12 mouse cellular contexts compared by ENCODE assay signal in genomic region chrX:157306796-157307405, GRCm38 (mm10).
DNase-seq lines count a peak whose midpoint lies in the region; ATAC-seq lines count a peak whose summit lies in the region.
"Had no signal": no experiment of that assay in that cellular context is flagged by ENCODE, and none has a peak within 500 bp of the region (broad histone marks: within the 10 kb centered on the region; RNA-seq: fewer than 3 reads in every experiment).

No protein-coding gene starts in this region.

- H3K4me1 ChIP-seq in forebrain, embryonic 16.5 days (replicated peaks; ENCODE audit: control insufficient read depth, insufficient read depth, low read length): peaks cover 3% of the 10 kb centered on the region
- peaks cover 5% of the 10 kb centered on the region; the same call in 1 of the 2 replicates for H3K4me1 ChIP-seq in midbrain, embryonic 15.5 days

- no peaks in the 10 kb centered on the region for H3K36me3 ChIP-seq in forebrain, embryonic 16.5 days (ENCODE audit: control insufficient read depth, insufficient read depth)
- H3K36me3 ChIP-seq in midbrain, embryonic 15.5 days (replicated peaks): no peaks in the 10 kb centered on the region

- WGBS in forebrain, embryonic 16.5 days: 35% methylated on average over 4 of the region's 4 CpGs
- 33% methylated on average over 4 of the region's 4 CpGs for WGBS in midbrain, embryonic 15.5 days

- DNase-seq in cerebellum, postnatal 4 days (ENCODE audit: low spot score in 2 of 2): no peak
- DNase-seq in cerebellum, adult 8-10 months: peak; percentile 54
- DNase-seq in urinary bladder, postnatal 4 days (ENCODE audit: low spot score in 2 of 2): no peak
- DNase-seq in layer of hippocampus, adult 11-12 months (ENCODE audit: low spot score): no peak
- DNase-seq in adrenal gland, postnatal 36 days: no peak
- DNase-seq: kidney, postnatal 4 days; lung, postnatal 14 days; thymus, adult 2 months had no signal

- H3K9me3 ChIP-seq in forebrain, embryonic 16.5 days (ENCODE audit: control insufficient read depth, low read length): no peaks in the 10 kb centered on the region
- H3K9me3 ChIP-seq in midbrain, embryonic 15.5 days: no peaks in the 10 kb centered on the region

- H3K9ac ChIP-seq in forebrain, embryonic 16.5 days (replicated peaks; ENCODE audit: low read depth, low read length): 0 out of 2 replicates have a peak overlapping the region, but pooled peaks have one; percentile 9
- H3K9ac ChIP-seq in midbrain, embryonic 15.5 days: no peak overlapping the region

- no peak overlapping the region; the same call in 1 of the 2 replicates for H3K27ac ChIP-seq in forebrain, embryonic 16.5 days (ENCODE audit: low read length)
- H3K27ac ChIP-seq in midbrain, embryonic 15.5 days: peak overlapping the region; percentile 69

- no peak overlapping the region for H3K4me3 ChIP-seq in forebrain, embryonic 16.5 days (replicated peaks; ENCODE audit: low read length)
- no peak overlapping the region for H3K4me3 ChIP-seq in midbrain, embryonic 15.5 days

- H3K4me2 ChIP-seq in forebrain, embryonic 16.5 days (ENCODE audit: low read length): peak overlapping the region; percentile 11; the same call in 1 of the 2 replicates
- H3K4me2 ChIP-seq in midbrain, embryonic 15.5 days: no peak overlapping the region
- H3K4me2 ChIP-seq: liver, embryonic 11.5 days had no signal

- ATAC-seq in cerebellum, adult (ENCODE audit: insufficient number of reproducible peaks, low FRiP score, low TSS enrichment): peak; percentile 72
- peak; percentile 62 for ATAC-seq in forebrain, embryonic 16.5 days
- ATAC-seq in midbrain, embryonic 15.5 days (replicated peaks): peak; percentile 82

- H3K27me3 ChIP-seq in forebrain, embryonic 16.5 days (replicated peaks; ENCODE audit: control insufficient read depth, insufficient read depth, low read length): no peaks in the 10 kb centered on the region
- H3K27me3 ChIP-seq in midbrain, embryonic 15.5 days (replicated peaks): no peaks in the 10 kb centered on the region
